Mouse (Mus musculus): Measurements from ENCODE around the gene Ackr4. TPM values are rescaled to one million over a fixed set of nuclear protein-coding genes. Genes with fewer than 3 reads are reported as not detected.

Gene Ackr4
- polyA plus RNA-seq, 1 experiment from 2014 or later = 0.69 TPM

DNA sequence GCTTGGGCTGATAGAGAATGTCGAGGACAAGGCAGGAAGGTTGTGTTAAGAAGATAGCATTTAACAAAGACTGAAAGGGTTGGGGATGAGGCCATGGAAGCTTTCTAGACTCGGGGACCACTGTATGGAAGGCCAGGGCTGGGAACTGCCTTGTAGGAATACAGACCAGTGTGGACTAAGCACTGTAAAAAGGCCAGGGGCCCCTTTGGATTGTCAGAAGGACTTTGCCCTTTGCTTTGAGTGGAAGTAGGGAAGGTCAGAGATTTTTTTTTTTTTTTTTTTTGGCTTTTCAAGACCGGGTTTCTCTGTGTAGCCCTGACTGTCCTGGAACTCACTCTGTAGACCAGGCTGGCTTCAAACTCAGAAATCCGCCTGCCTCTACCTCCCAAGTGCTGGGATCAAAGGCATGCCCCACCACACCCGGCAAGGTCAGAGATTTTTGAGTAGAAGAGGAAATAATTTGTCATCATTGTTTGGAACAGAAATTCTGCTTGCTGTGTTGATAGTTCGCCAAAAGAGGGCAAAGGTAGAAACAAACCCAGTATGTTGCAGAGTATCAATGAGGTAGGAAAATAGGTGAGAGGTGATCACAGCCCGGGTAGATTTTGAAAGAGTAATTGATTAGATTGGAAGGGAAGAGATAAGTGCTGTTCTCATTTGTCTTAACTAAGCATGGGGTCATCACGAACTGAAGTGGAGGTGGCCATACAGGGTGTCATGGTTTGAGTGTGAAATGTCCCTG, 55.7 kb downstream of the Ackr4 start:
- ATAC-seq (ENCODE audit: low FRiP score) = no peak
- Histone ChIP-seq H3K36me3 (no peaks in the 10 kb centered on the region), H3K4me3 (no peak overlapping the region), H3K4me2 (no peak overlapping the region), H3K9me3 (no peaks in the 10 kb centered on the region), H3K27ac (no peak overlapping the region), H3K4me1 (replicated peaks) (no peaks in the 10 kb centered on the region), H3K9ac (no peak overlapping the region), H3K27me3 (no peaks in the 10 kb centered on the region)
- WGBS = 83% methylated on average over 8 of the region's 8 CpGs

DNA sequence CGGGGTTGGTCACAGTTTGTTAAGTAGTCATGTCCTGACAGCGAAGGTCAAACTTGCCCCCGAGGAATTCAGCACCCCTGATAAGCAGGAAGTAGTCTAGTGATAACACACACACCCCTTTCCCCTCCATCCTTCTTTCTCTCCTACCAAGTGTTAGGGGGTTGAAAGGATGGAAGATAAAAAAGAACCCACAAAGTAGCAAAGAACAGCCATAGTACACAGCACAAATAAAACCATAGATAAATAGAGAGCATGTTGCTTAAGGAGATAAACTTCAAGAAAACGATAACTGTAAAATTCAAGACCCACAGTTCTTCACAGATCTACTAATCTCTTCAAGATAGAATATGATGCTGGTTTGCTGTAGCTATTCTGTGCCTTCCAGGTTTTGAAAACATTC, 56.5 kb downstream of the Ackr4 start:
- WGBS = 89% methylated on average over 4 of the region's 4 CpGs
- H3K9me3 ChIP-seq = no peaks in the 10 kb centered on the region
- ATAC-seq (ENCODE audit: low FRiP score) = no peak
- no peak overlapping the region for H3K9ac ChIP-seq
- no peaks in the 10 kb centered on the region for H3K4me1 ChIP-seq (replicated peaks)
- H3K4me2 ChIP-seq = no peak overlapping the region
- no peak overlapping the region for H3K4me3 ChIP-seq
- no peaks in the 10 kb centered on the region for H3K36me3 ChIP-seq
- H3K27me3 ChIP-seq = no peaks in the 10 kb centered on the region
- H3K27ac ChIP-seq = no peak overlapping the region

DNA sequence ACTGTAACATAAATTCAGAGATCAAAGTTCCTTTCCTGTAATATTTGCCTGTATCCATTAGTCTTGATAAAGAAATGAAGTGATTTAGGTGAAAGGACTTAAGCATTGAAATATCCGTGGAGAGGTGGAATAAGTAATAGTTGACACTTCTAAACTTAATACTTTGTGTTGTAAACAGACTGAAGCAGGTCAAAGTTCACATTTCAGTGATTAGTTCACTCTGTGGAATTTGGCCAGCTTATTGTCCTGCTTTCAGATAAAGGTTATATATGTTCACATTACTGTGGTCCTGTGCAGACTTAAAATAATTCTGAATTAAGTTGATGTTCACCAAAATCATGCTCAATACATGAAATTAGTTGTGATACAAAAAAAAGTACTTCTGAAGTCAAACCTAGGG, 62.2 kb downstream of the Ackr4 start:
- no peak overlapping the region for H3K4me3 ChIP-seq
- WGBS = 44% methylated on average over 1 of the region's 1 CpGs
- ATAC-seq (ENCODE audit: low FRiP score) = no peak
- no peaks in the 10 kb centered on the region for H3K9me3 ChIP-seq
- peaks cover 16% of the 10 kb centered on the region for H3K36me3 ChIP-seq
- no peak overlapping the region for H3K27ac ChIP-seq
- peaks cover 26% of the 10 kb centered on the region for H3K4me1 ChIP-seq (replicated peaks)
- H3K4me2 ChIP-seq = no peak overlapping the region
- H3K9ac ChIP-seq = no peak overlapping the region
- no peaks in the 10 kb centered on the region for H3K27me3 ChIP-seq

DNA sequence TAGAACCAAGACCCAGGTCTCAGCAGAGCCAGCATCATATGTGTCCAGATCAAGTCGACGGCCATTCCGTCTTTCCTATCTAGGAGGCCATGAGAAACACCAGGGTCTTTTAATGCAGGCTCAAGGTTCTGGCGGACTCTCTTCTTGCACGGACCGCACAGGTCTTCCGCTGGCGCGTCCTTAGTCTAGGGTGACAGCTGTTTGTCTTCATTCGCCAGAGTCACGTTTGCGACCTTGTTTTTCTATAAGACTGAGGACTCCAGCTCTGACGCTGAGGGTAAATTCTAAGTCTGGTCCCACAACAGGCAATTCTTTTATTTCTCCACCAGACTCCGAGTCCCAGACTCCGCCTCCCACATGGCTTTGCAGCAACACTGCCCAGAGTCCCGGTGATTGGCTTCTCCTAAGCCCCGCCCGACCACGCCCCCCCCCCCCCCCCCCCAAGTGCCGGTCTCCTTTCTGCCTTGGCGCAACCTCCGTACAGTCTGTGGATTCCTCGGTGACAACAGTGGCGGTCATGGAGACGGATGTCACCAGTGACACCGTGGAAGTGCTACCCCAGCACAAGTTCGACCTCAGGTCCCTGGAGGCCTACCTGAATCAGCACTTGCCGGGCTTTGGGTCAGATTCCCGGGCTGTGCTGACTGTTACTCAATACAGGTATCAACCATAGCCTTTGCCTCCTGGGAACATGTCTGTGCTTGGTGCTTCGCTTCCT, 63.3 kb downstream of the Ackr4 start, which contains the start of gene Acad11:
Gene Acad11, plus strand, starts transcription at position 134 of the 718 bp plus-strand sequence.
- Histone ChIP-seq H3K4me1 (replicated peaks) (peaks cover 26% of the 10 kb centered on the region), H3K9ac (peak within 1 kb of the TSS; percentile 97), H3K27ac (peak within 1 kb of the TSS; percentile 83), H3K27me3 (no peaks in the 10 kb centered on the region), H3K9me3 (no peaks in the 10 kb centered on the region), H3K4me3 (peak within 1 kb of the TSS; percentile 100), H3K4me2 (peak within 1 kb of the TSS; percentile 94), H3K36me3 (peaks cover 21% of the 10 kb centered on the region)
- under 1% methylated on average over 29 of the region's 30 CpGs for WGBS
- ATAC-seq (ENCODE audit: low FRiP score) = peak; percentile 98

DNA sequence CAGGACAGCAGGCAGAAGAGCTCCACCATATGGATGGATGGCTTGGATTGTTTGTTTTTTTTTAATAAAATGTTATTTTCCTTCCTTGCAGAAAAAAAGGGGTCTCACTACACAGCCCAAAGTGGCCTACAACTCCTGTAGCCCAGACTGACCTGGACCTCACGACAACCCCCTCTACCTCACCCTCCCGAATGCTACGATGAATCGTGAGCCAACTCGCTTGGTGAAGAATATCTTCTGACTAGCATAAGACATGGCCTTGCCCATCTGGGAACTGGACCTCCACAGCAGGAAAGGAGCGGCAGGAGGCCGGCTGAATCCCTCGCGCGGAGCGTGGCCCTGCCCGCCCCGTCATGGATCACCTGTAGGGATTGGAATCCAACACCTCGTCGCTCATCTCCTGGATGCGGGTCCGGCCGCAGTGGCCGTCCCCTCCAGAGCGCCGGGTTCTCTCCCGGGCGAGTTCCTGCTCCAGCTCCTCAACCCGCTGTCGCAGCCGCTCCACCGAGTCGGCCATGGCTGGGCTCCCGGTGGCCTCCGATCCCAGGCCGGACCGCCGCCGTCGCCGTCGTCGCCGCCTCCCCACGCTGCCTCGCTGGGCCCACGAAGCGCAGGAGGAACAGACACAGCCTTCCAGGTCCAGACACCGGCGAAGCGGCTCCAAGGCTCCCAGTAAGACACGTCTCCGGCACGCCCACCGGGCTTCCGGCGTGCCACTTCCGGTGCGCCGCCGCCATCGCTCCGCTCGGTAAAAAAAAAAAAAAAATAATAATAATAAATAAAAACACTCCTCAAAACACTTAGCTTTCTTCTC, 64.1 kb downstream of the Ackr4 start, which contains the start of gene Uba5:
Gene Uba5, minus strand, starts transcription at position 705 of the 814 bp plus-strand sequence.
- peak within 1 kb of the TSS; percentile 100 for H3K4me3 ChIP-seq
- H3K36me3 ChIP-seq = peaks cover 28% of the 10 kb centered on the region
- H3K27me3 ChIP-seq = no peaks in the 10 kb centered on the region
- H3K4me1 ChIP-seq (replicated peaks) = peaks cover 26% of the 10 kb centered on the region
- H3K4me2 ChIP-seq = peak within 1 kb of the TSS; percentile 94
- peak within 1 kb of the TSS; percentile 97 for H3K9ac ChIP-seq
- peak; percentile 83 for ATAC-seq (ENCODE audit: low FRiP score)
- H3K9me3 ChIP-seq = no peaks in the 10 kb centered on the region
- H3K27ac ChIP-seq = peak within 1 kb of the TSS; percentile 83
- WGBS = under 1% methylated on average over 59 of the region's 59 CpGs

DNA sequence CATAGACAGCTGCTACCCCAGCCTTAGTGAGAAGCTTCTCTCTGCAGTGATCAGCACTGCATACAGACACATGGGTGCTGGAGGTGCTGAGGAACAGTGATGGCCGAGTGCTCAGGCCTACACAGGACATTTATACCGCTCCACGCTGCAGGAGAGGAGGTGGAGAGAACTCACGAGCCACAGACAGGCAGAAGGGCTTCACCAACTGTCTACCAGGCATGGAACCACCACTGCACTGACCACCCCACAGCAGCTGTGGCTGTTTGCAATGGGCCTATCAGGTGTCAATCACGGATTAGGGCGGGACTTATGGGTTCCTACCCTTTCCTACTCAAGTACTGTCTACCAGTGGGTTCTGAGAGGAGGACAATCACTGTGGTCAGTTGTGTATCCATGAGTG, 75.7 kb downstream of the Ackr4 start:
- no peak overlapping the region for H3K9ac ChIP-seq
- no peaks in the 10 kb centered on the region for H3K4me1 ChIP-seq (replicated peaks)
- 92% methylated on average over 6 of the region's 6 CpGs for WGBS
- H3K36me3 ChIP-seq = peaks cover 95% of the 10 kb centered on the region
- H3K27ac ChIP-seq = no peak overlapping the region
- ATAC-seq (ENCODE audit: low FRiP score) = no peak
- H3K27me3 ChIP-seq = no peaks in the 10 kb centered on the region
- H3K9me3 ChIP-seq = no peaks in the 10 kb centered on the region
- H3K4me3 ChIP-seq = no peak overlapping the region
- H3K4me2 ChIP-seq = no peak overlapping the region

DNA sequence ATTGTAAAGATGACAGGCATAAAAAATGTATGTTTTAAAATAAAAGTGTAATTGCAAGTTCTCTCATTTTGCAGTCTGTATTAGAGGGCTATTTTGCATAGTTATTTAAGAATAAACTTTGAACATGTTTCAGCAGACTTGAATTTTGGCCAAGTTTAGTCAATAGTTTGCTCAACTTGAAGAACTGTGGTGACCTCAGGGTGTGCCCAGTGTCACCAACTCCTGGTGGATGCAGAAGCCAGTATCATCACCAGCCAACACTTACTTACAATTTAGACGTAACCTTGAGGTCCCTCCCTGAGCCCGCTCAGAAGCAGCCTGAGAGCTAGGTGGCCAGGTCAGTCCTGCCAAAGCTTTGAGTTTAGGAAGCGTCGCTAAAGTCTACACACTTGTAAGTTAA, 83.1 kb downstream of the Ackr4 start:
- H3K4me1 ChIP-seq (replicated peaks) = no peaks in the 10 kb centered on the region
- no peak overlapping the region for H3K4me2 ChIP-seq
- H3K27ac ChIP-seq = no peak overlapping the region
- peaks cover 46% of the 10 kb centered on the region for H3K36me3 ChIP-seq
- WGBS = 93% methylated on average over 4 of the region's 4 CpGs
- ATAC-seq (ENCODE audit: low FRiP score) = no peak
- no peak overlapping the region for H3K4me3 ChIP-seq
- no peaks in the 10 kb centered on the region for H3K9me3 ChIP-seq
- H3K27me3 ChIP-seq = no peaks in the 10 kb centered on the region
- no peak overlapping the region for H3K9ac ChIP-seq

DNA sequence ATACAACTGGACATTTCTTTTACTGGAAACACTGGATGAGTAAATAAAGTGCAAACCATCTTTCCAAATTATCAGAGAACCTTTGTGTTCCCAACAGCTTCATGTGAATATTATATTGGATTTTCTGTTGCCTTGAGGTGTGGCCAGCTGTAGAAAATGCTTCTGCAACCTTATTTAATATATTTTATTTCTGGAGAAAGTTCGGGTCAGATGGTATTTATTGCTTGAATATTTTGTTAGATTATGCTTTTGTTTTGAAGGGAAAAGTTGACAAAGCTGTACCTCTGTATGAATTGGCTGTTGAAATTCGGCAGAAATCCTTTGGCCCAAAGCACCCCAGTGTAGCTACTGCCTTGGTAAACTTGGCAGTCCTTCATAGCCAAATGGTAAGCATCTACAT, 86.4 kb downstream of the Ackr4 start, which contains the start of gene Gm28305:
Gene Gm28305, plus strand, starts transcription at position 301 of the 400 bp plus-strand sequence.
- no peaks in the 10 kb centered on the region for H3K9me3 ChIP-seq
- no peaks in the 10 kb centered on the region for H3K27me3 ChIP-seq
- no peak for ATAC-seq (ENCODE audit: low FRiP score)
- H3K36me3 ChIP-seq = peaks cover 32% of the 10 kb centered on the region
- no peak within 1 kb of the TSS for H3K4me2 ChIP-seq
- H3K9ac ChIP-seq = no peak within 1 kb of the TSS
- H3K27ac ChIP-seq = no peak within 1 kb of the TSS
- no peak within 1 kb of the TSS for H3K4me3 ChIP-seq
- no peaks in the 10 kb centered on the region for H3K4me1 ChIP-seq (replicated peaks)
- WGBS = 78% methylated on average over 2 of the region's 2 CpGs

GRCm38 (mm10) chr9:104039742-104040141, 87.0 kb downstream of the Ackr4 start:
- no peak for ATAC-seq (ENCODE audit: low FRiP score)
- no peaks in the 10 kb centered on the region for H3K4me1 ChIP-seq (replicated peaks)
- no peak overlapping the region for H3K4me2 ChIP-seq
- no peak overlapping the region for H3K4me3 ChIP-seq
- H3K27me3 ChIP-seq = no peaks in the 10 kb centered on the region
- H3K36me3 ChIP-seq = peaks cover 29% of the 10 kb centered on the region
- no peak overlapping the region for H3K9ac ChIP-seq
- H3K27ac ChIP-seq = no peak overlapping the region
- no peaks in the 10 kb centered on the region for H3K9me3 ChIP-seq
- WGBS = 89% methylated on average over 4 of the region's 4 CpGs

DNA sequence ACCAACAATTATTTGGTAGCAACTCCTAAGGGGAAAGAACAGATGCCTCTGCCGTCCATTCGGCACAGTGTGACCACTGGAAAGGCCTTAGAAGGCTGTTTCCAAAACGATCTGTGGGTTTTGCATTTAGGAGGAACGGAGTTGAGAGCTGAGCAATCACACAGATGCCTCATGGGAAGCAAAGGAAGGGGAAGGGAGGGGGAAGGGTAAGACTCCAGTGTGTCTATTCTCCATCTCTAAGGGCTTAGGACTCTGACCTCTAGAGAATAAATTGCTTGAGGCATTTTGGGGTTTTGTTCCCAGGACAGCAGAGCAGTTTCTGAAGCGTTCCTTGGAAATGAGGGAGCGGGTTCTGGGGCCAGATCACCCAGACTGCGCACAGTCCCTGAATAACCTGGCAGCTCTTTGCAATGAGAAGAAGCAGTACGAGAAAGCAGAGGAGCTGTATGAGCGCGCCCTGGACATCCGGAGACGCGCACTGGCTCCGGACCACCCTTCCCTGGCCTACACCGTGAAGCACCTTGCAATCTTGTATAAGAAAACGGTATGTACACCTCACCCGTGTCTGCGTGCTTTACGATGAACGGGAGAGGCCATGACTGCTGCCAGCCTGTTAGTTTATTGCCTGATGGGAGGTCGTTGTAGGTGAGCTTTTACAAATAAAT, 87.6 kb downstream of the Ackr4 start:
- 93% methylated on average over 21 of the region's 21 CpGs for whole genome bisulfite sequencing
- Histone ChIP-seq H3K27me3 (no peaks in the 10 kb centered on the region), H3K4me3 (no peak overlapping the region), H3K27ac (no peak overlapping the region), H3K9me3 (no peaks in the 10 kb centered on the region), H3K9ac (no peak overlapping the region), H3K36me3 (peaks cover 25% of the 10 kb centered on the region), H3K4me2 (no peak overlapping the region), H3K4me1 (replicated peaks) (no peaks in the 10 kb centered on the region)
- no peak for ATAC-seq (ENCODE audit: low FRiP score)

DNA sequence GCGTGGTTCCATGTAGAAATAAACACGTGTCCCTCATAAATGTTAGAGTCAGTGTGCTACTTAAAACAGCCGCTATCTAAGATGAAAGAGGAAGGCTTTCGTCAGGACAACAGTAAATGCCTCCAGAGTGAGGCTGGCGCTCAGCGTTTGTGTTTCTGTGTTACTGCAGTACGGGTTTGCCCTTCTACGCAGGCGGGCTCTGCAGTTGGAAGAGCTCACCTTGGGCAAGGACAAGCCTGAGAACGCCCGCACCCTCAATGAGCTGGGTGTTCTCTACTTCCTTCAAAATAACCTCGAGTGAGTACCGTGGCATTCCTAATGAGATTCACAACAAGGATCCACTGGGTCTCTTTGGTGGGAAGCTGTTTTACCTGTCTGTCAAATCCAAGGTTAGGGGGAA, 88.5 kb downstream of the Ackr4 start:
- WGBS = 93% methylated on average over 13 of the region's 13 CpGs
- no peak for ATAC-seq (ENCODE audit: low FRiP score)
- Histone ChIP-seq H3K4me2 (no peak overlapping the region), H3K27ac (no peak overlapping the region), H3K36me3 (peaks cover 27% of the 10 kb centered on the region), H3K4me3 (no peak overlapping the region), H3K27me3 (no peaks in the 10 kb centered on the region), H3K4me1 (replicated peaks) (no peaks in the 10 kb centered on the region), H3K9me3 (no peaks in the 10 kb centered on the region), H3K9ac (no peak overlapping the region)

Data from hindbrain, embryonic 13.5 days (tissue).